Mouse (Mus musculus) myocyte (in vitro differentiated cells): ENCODE measurements around the gene Szrd1. TPM values are rescaled to one million over a fixed set of nuclear protein-coding genes. Genes with fewer than 3 reads are reported as not detected.

ENCODE experiments used
- H3K27me3 ChIP-seq: one replicate; pipeline ENCODE4 v1.6.1; 2011; ENCODE audit not compliant: control insufficient read depth, insufficient read depth, insufficient read length
- H3K36me3 ChIP-seq: one replicate; pipeline ENCODE4 v1.6.1; 2011; ENCODE audit not compliant: control insufficient read depth, insufficient read depth
- H3K4me2 ChIP-seq: one replicate; pipeline ENCODE4 v1.6.1; 2011; ENCODE audit warnings: low read depth, control low read depth
- H3K4me3 ChIP-seq: one replicate; pipeline ENCODE4 v1.5.1; 2011; ENCODE audit warnings: mild to moderate bottlenecking, control low read depth, moderate library complexity
- H3K79me2 ChIP-seq: one replicate; pipeline ENCODE4 v1.6.1; 2011; ENCODE audit not compliant: control insufficient read depth, insufficient read depth
- H3ac ChIP-seq: one replicate; pipeline ENCODE4 v1.6.1; 2011; ENCODE audit not compliant: control insufficient read depth, insufficient read length
- CEBPB ChIP-seq: IDR thresholded peaks from 2 replicates; pipeline ENCODE4 v1.6.1; 2011; ENCODE audit warnings: mild to moderate bottlenecking, moderate library complexity; ENCODE audit not compliant: poor library complexity, insufficient read depth, severe bottlenecking
- E2F4 ChIP-seq: IDR thresholded peaks from one replicate; pipeline ENCODE4 v1.6.1; 2011; ENCODE audit warnings: mild to moderate bottlenecking, control low read depth, moderate library complexity; ENCODE audit not compliant: insufficient read depth
- MAX ChIP-seq: IDR thresholded peaks from one replicate; pipeline ENCODE4 v1.6.1; 2011; ENCODE audit warnings: low read depth, mild to moderate bottlenecking, control low read depth
- MYOD1 ChIP-seq, 3 experiments: IDR thresholded peaks; one replicate each; pipeline ENCODE4 v1.6.1; 2011; ENCODE audit warnings: control low read depth in 2 of 3, low read depth in 2 of 3, mild to moderate bottlenecking in 2 of 3, moderate library complexity in 1 of 3; ENCODE audit not compliant: insufficient read length in 2 of 3, control insufficient read depth in 1 of 3
- MYOG ChIP-seq, 3 experiments: IDR thresholded peaks; one replicate each; pipeline ENCODE4 v1.6.1; 2011; ENCODE audit warnings: control low read depth in 2 of 3, low read depth in 2 of 3, mild to moderate bottlenecking in 2 of 3; ENCODE audit not compliant: insufficient read length in 2 of 3, control insufficient read depth in 1 of 3, insufficient read depth in 1 of 3
- POLR2A ChIP-seq: IDR thresholded peaks from one replicate; pipeline ENCODE4 v1.6.1; 2011; ENCODE audit warnings: low read depth, mild to moderate bottlenecking, control low read depth, moderate library complexity; ENCODE audit not compliant: insufficient read length
- POLR2AphosphoS2 ChIP-seq: IDR thresholded peaks from one replicate; pipeline ENCODE4 v1.6.1; 2011; ENCODE audit warnings: low read depth, control low read depth; ENCODE audit not compliant: insufficient read length
- REST ChIP-seq: IDR thresholded peaks from one replicate; pipeline ENCODE4 v1.6.1; 2011; ENCODE audit warnings: mild to moderate bottlenecking, control low read depth, moderate library complexity; ENCODE audit not compliant: insufficient read depth, insufficient read length
- SRF ChIP-seq: IDR thresholded peaks from one replicate; pipeline ENCODE4 v1.6.1; 2011; ENCODE audit warnings: low read depth; ENCODE audit not compliant: control insufficient read depth, insufficient read length
- TCF12 ChIP-seq: IDR thresholded peaks from one replicate; pipeline ENCODE4 v1.6.1; 2011; ENCODE audit warnings: mild to moderate bottlenecking, control low read depth; ENCODE audit not compliant: poor library complexity, insufficient read depth, severe bottlenecking
- TCF3 ChIP-seq: IDR thresholded peaks from one replicate; pipeline ENCODE4 v1.6.1; 2011; ENCODE audit warnings: low read depth, control low read depth; ENCODE audit not compliant: insufficient read length
- USF1 ChIP-seq: IDR thresholded peaks from one replicate; pipeline ENCODE4 v1.6.1; 2011; ENCODE audit warnings: low read depth, mild to moderate bottlenecking, control low read depth, moderate library complexity
- polyA plus RNA-seq: library from polyadenylated mRNA; unstranded; fragments of >200 nt; fragmentation: generic; extraction: Trizol; gene quantifications from one replicate; pipeline ENCODE4 v1.2.1, GENCODE M21; 2012; ENCODE audit warnings: missing spikeins

Gene Szrd1
- polyA plus RNA-seq, 1 experiment: 107 TPM

DNA sequence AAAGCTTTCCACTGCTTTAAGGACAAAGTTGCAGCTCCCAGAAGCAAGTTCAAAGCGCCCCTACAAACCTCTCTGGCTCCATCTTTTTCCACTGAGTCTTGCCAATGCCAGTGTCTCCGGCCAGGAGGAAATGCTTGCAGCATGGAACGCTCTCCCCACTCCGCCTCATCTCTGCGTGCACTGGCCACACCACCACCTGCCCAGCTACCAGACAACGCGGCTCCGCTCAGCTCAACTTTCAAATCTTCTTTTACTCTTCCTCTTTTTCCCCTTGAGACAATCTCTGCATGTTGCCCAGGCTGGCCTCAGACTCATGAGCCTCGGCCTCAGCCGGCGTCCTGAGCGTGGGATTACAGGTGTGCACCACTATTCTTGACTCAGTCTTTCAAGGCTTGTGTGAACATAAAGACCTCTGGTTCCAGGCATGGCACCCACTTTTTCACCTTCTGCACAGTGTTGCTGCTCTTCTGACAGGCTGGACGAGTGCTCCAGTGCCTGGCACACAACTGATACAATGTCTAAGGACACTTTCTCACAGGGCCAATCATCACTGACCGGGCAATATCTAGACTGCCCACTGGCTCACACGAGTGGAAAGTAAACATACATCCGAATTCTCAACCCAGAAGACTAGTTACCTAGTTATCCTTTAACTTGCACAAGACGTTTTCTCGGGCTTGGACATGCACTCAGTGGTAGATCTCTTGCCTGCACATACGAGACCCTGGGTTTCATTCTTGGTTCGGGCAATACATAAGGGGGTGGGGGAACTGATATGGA lies 4.6 kb downstream of the Szrd1 start:
- no peak overlapping the region for H3K4me2 ChIP-seq

DNA sequence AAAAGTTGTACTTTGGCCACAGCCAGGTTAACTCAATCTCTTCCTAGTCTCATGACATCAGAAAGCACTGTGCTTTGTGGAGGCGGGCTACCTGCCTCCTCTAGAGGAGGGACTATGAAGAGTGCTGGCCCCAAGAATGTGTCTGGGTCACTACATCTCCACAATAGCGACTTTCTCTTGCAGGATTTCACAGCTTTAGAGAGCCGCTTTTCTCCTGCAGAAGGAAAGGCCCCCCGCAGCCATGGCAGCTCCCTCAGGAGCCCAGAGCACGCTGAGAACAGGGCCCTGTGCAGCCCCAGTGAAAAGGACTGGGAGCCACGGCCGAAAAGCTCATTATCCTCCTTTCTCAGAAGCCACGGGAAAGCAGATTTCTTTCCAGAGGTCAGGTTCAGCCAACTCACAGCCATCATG lies 5.5 kb downstream of the Szrd1 start:
- H3K36me3 ChIP-seq: no peaks in the 10 kb centered on the region
- H3ac ChIP-seq: no peak overlapping the region
- H3K4me2 ChIP-seq: no peak overlapping the region
- no peak for TF ChIP-seq POLR2A
- H3K27me3 ChIP-seq: no peaks in the 10 kb centered on the region
- no peak overlapping the region for H3K4me3 ChIP-seq
- peaks cover 100% of the 10 kb centered on the region for H3K79me2 ChIP-seq

More for the DNA sequence above, 4.6 kb downstream of the Szrd1 start:
- H3K79me2 ChIP-seq: peaks cover 92% of the 10 kb centered on the region
- H3ac ChIP-seq: no peak overlapping the region
- no peaks in the 10 kb centered on the region for H3K27me3 ChIP-seq
- H3K36me3 ChIP-seq: no peaks in the 10 kb centered on the region
- no peak overlapping the region for H3K4me3 ChIP-seq
- TF ChIP-seq SRF (no peak), REST (no peak), E2F4 (no peak), CEBPB (no peak), TCF12 (no peak), USF1 (no peak), MAX (no peak), POLR2A (no peak), TCF3 (no peak), MYOG (IDR thresholded peaks at IDR 0.05; ENCODE audit: control insufficient read depth in 1 of 3, insufficient read depth in 1 of 3, insufficient read length in 2 of 3, low read depth in 2 of 3) (no peak), POLR2AphosphoS2 (no peak), MYOD1 (IDR thresholded peaks at IDR 0.05; ENCODE audit: control insufficient read depth in 1 of 3, insufficient read length in 2 of 3, low read depth in 2 of 3) (no peak)

DNA sequence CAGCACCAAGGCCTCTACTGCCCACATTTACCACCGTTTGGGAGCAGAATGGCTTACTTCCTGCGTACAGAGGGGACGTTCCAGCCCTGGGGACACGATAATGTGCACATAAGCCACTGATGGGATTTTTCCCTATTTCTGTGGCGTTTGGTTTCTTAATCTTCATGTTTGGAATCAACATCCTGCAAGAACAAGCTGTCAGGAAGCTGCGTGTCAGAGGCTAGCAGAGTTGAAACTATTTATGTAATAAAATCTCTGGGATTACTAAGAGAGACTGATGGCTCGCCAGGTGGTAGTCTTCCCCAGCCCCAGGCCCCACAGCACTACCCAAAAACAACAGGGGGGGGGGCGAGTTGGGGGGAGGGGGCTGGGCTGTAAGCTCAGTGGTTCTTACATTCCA lies 6.3 kb downstream of the Szrd1 start:
- no peak for TF ChIP-seq TCF3
- no peak for TF ChIP-seq TCF12
- no peak for TF ChIP-seq USF1
- no peak for TF ChIP-seq SRF
- TF ChIP-seq POLR2AphosphoS2: no peak
- TF ChIP-seq MYOG (IDR thresholded peaks at IDR 0.05; ENCODE audit: control insufficient read depth in 1 of 3, insufficient read depth in 1 of 3, insufficient read length in 2 of 3, low read depth in 2 of 3): no peak
- TF ChIP-seq MYOD1 (IDR thresholded peaks at IDR 0.05; ENCODE audit: control insufficient read depth in 1 of 3, insufficient read length in 2 of 3, low read depth in 2 of 3): no peak
- no peak for TF ChIP-seq CEBPB
- TF ChIP-seq REST: no peak
- no peak for TF ChIP-seq E2F4
- no peak for TF ChIP-seq POLR2A
- no peak for TF ChIP-seq MAX
- Histone ChIP-seq H3K4me3 (no peak overlapping the region), H3ac (no peak overlapping the region)

GRCm38 (mm10) chr4:141132191-141132590 lies 7.4 kb downstream of the Szrd1 start:
- H3K4me2 ChIP-seq: no peak overlapping the region

More for the DNA sequence above, 6.3 kb downstream of the Szrd1 start:
- H3K36me3 ChIP-seq: no peaks in the 10 kb centered on the region
- H3K4me2 ChIP-seq: no peak overlapping the region
- no peaks in the 10 kb centered on the region for H3K27me3 ChIP-seq
- peaks cover 98% of the 10 kb centered on the region for H3K79me2 ChIP-seq

DNA sequence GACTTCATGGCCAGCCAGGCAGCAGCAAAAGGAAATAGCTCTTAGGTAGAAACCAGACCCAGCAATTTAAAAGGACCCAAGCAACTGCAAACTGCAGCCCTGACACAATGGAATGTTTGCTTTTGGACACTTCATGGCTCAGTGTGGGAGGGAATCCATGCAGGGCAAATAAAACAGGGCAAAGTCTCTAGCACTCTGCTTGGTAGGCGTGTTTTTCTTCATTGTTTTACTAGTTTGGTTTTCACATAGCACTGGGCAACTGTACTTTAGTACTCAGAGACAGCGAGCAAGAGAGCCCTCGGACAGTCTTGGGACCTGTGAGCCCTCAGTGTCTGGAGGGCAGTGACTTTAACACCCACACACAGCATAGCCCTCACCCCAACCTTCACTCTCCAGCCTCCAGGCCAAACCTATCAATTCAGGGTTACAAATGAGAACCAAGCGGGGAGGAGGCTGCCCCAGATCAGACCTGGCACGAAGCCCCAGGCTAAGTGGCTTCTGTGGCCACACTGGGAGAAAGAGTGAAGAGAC lies 8.0 kb downstream of the Szrd1 start:
- Histone ChIP-seq H3ac (no peak overlapping the region), H3K79me2 (peaks cover 98% of the 10 kb centered on the region), H3K27me3 (no peaks in the 10 kb centered on the region), H3K4me2 (no peak overlapping the region), H3K4me3 (no peak overlapping the region), H3K36me3 (no peaks in the 10 kb centered on the region)
- no peak for TF ChIP-seq MYOG (IDR thresholded peaks at IDR 0.05; ENCODE audit: control insufficient read depth in 1 of 3, insufficient read depth in 1 of 3, insufficient read length in 2 of 3, low read depth in 2 of 3)
- no peak for TF ChIP-seq E2F4

More at GRCm38 (mm10) chr4:141132191-141132590, 7.4 kb downstream of the Szrd1 start:
- Histone ChIP-seq H3ac (no peak overlapping the region), H3K79me2 (peaks cover 98% of the 10 kb centered on the region), H3K4me3 (no peak overlapping the region), H3K36me3 (no peaks in the 10 kb centered on the region), H3K27me3 (no peaks in the 10 kb centered on the region)
- no peak for TF ChIP-seq POLR2AphosphoS2
- TF ChIP-seq SRF: no peak
- no peak for TF ChIP-seq TCF12
- no peak for TF ChIP-seq E2F4
- TF ChIP-seq MAX: no peak
